Mouse (Mus musculus): ENCODE measurements around the gene Gpbp1.

DNA sequence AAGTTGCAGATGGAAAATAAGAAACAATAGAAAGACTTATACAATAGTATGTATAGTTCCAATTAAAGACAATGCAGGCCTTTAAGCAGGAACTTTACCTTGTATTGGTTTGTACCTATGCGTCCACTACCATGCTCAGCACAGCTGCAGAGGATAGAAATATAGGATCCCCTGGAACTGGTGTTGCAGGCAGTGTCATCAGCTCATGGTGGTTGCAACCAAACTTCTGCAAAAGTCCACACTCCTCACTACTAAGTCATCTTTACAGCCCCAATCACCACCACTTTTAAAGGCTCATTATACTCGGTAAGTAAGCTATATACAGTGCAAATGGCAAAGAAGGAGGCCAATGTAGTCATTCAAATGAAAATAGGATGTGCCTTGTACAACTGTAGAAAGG lies 12.2 kb downstream of the Gpbp1 start:
- TF ChIP-seq CTCF (IDR thresholded peaks at IDR 0.05) (no peak), POLR2A (IDR thresholded peaks at IDR 0.05; ENCODE audit: insufficient read depth, low read depth, low read length) (no peak), EP300 (IDR thresholded peaks at IDR 0.05; ENCODE audit: insufficient read depth, low read depth, low read length) (no peak)

Measured in heart, adult 2 months (tissue).